Mouse (Mus musculus) thymus, adult 2 months (tissue): ENCODE data around the gene Gm10799.

Experiments used
- CTCF ChIP-seq: fragments of 200-500 bp; IDR thresholded peaks from 2 replicates; pipeline ENCODE4 v1.5.1; 2012; ENCODE audit warnings: mild to moderate bottlenecking, control low read depth, low read length, moderate library complexity, borderline replicate concordance; ENCODE audit not compliant: control insufficient read depth, poor library complexity, insufficient read depth; ENCODE audit errors: extremely low read depth
- POLR2A ChIP-seq: fragments of 200-500 bp; IDR thresholded peaks from 2 replicates; pipeline ENCODE4 v1.6.1; 2012; ENCODE audit warnings: mild to moderate bottlenecking, low read length, control low read depth, moderate library complexity; ENCODE audit not compliant: control insufficient read depth, poor library complexity, insufficient read depth; ENCODE audit errors: extremely low read depth

- TF ChIP-seq POLR2A (no peak), CTCF (no peak)
These were observed 25.0 kb upstream of the Gm10799 start for GRCm38 (mm10) chr2:104093305-104093704.
